Mouse (Mus musculus) cerebellum, adult 9-11 months (tissue): Measurements from ENCODE around the gene Tesk1.
A peak's percentile ranks its signal among the peaks of the same experiment; 100 is the strongest.

Experiments
- DNase-seq: peaks from one replicate; pipeline ENCODE4 v3.0.0; 2022

Gene Tesk1

GRCm38 (mm10) chr4:43441639-43442038 is at the start of gene Tesk1:
Tesk1 (plus strand) TSS chr4:43441939.
- no peak for DNase-seq

DNA sequence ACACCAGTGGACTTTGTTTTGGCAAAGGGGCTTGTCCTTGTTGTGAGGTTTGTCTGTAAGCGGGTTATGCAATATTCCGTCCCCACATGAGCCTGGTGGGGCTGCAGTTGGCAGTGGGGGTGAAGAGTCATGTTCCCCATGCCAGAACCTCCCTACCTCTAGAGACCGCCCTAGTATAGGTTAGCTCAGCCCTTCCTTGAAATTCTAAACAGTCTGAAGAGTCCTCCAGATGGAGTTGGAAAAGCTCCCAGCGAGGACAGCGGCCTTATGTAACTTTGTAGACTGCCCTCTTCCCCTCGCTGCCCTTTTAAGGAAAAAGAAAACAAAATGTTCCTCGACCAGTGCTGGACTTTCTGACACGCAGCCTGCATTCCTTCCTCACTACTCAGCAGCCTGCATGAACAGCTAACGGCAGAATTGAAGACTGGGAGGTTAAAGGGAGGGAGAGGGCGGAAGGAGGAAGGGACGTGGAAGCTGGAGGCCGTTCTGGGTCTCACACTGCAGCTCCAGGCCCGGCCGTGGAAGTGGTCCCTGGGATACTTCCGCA is 47.3 kb upstream of the Tesk1 start:
- DNase-seq: peak; percentile 73

GRCm38 (mm10) chr4:43395147-43395546 is 46.6 kb upstream of the Tesk1 start:
- DNase-seq: no peak

GRCm38 (mm10) chr4:43395836-43396235 is 45.9 kb upstream of the Tesk1 start:
- DNase-seq: no peak

GRCm38 (mm10) chr4:43396381-43396780 is 45.4 kb upstream of the Tesk1 start:
- no peak for DNase-seq

GRCm38 (mm10) chr4:43398014-43398413 is 43.7 kb upstream of the Tesk1 start:
- DNase-seq: no peak

DNA sequence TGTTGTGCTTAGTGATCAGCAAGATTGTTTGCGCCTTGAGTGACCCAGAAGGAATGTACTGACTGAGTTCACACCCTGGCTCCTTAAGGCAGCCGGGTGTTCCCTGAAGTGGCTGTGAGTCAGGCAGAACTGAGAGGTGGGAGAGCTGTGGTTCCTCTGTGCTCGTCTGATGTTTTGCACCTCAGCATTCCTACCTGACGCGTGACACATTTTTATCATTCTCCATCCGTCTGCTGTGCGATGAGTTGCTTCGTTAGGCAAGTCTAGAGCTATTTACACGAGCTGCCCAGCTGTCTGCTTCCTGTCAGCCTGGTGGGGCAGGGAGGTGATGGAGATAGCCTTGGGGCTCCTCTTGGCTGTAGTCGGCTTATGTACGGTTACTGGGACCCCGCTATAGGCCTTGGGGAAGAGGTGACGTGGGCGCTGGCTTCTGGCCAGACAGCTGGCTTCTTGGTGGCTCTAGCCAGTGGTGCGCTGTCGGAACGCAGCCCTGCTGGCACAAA is 42.9 kb upstream of the Tesk1 start:
- peak; percentile 52 for DNase-seq

- DNase-seq: no peak
Observed at GRCm38 (mm10) chr4:43399391-43400131, 42.2 kb upstream of the Tesk1 start.

GRCm38 (mm10) chr4:43400976-43401375 is 40.8 kb upstream of the Tesk1 start:
- DNase-seq: no peak

GRCm38 (mm10) chr4:43401486-43401885 is 40.3 kb upstream of the Tesk1 start:
- no peak for DNase-seq

DNA sequence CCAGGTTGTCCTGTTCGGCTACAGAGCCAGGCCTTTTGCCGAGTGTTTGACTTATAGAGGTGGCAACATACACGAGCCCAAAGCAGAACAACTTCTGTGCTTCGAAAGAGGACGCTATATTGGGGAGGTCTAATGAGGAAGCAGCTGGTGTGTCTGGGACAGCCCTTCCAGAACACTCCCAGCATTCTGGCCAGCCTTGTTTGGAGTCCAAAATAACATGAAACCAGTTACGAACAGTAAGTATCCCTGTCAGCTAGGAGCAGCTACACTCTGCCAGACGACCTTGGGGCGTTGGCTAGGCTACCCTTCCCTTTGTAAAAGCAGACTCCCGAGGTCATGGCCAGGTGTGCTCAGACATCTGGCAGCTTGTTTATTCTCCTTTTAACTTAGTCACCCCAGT is 39.5 kb upstream of the Tesk1 start:
- DNase-seq: no peak

- DNase-seq: no peak
Observed at GRCm38 (mm10) chr4:43404697-43405096, 37.0 kb upstream of the Tesk1 start.

- peak; percentile 72 for DNase-seq
Observed at GRCm38 (mm10) chr4:43406162-43406971, 35.4 kb upstream of the Tesk1 start.

- no peak for DNase-seq
Observed at GRCm38 (mm10) chr4:43407071-43407920, 34.4 kb upstream of the Tesk1 start.

DNA sequence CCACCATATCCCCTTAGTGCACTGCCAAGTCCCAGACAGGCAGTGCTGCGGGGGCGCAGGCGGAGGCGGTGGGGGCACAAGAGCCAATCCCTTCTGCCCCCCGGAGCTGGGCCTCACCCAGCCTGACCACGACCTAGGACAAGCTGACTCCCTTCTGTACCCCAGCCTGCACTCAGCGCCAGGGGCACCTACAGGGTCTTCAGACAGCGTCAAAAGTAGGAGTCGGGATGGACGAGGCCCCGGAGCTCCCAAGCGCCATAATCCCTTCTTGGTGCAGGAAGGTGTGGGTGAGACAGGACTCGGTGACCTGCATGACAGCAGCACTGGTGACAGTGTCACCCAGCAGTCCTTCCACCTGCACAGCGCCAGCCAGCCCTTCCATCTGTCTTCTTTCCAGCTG is 27.0 kb upstream of the Tesk1 start:
- DNase-seq: no peak

DNA sequence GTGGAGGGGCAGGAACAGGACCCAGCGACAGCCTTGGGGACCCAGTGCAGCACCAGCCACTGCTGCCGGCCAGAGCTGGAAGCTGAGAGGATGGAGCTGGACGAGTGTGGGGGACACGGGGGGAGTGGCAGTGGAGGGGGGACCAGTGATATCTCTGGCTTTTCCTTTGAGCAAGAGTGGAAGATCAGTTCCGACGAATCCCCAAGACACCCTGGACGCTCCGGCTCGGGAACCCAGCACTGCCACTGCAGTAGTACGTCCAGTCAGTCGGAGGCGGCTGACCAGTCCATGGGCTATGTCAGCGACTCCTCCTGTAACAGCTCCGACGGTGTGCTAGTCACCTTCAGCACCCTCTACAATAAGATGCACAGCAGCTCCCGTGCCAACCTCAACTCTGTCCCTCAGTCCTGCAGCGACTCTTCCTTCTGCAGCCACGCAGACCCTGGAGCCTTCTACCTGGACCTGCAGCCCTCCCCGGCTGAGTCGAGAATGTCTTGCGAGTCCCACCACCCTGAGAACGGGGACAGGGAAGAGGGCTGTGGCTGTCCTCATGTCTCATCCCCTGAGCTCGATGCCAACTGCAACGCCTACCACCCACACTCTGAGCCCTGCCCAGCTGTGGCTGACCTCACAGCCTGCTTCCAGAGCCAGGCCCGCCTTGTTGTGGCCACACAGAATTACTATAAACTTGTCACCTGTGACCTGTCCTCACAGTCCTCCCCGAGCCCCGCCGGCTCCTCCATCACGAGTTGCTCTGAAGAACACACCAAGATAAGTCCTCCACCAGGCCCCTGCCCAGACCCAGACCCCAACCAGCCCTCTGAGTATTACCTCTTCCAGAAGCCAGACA is 26.3 kb upstream of the Tesk1 start:
- DNase-seq: no peak

DNA sequence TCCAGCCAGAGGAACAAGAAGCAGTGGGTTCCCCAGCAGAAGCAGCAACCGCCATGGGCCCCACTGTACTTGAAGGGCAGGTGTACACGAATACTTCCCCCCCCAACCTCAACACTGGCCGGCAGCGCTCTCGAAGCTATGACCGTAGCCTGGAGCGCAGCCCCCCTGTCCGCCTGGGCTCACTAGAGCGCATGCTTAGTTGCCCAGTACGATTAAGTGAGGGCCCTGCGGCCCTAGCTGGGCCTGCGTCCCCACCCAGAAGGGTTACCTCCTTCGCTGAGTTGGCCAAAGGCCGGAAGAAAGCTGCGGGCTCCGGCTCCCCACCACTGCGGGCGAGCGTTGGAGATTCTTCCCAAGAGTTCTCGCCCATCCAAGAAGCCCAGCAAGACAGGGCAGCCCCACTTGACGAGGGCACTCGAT is 25.7 kb upstream of the Tesk1 start:
- DNase-seq: no peak

GRCm38 (mm10) chr4:43417269-43418062 is 24.3 kb upstream of the Tesk1 start:
- DNase-seq: no peak

DNA sequence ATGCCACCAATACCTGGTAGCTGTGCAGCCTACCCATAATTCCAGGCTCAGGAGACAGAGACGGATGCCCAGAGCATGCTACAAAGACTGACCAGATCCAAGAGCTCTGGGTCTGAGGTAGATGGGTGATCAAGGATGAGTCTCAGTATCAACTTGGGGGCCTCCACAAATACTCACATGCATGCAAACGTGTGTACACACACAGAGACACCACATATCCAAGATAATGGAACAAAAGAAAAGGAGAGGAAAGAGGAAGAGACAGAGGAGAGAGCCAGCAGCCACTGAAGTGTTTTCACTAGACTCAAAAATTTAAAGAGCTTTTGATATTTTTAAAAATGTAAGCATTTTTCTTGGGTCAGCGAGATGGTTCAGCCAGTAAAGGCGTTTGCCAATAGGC is 23.3 kb upstream of the Tesk1 start:
- DNase-seq: no peak

DNA sequence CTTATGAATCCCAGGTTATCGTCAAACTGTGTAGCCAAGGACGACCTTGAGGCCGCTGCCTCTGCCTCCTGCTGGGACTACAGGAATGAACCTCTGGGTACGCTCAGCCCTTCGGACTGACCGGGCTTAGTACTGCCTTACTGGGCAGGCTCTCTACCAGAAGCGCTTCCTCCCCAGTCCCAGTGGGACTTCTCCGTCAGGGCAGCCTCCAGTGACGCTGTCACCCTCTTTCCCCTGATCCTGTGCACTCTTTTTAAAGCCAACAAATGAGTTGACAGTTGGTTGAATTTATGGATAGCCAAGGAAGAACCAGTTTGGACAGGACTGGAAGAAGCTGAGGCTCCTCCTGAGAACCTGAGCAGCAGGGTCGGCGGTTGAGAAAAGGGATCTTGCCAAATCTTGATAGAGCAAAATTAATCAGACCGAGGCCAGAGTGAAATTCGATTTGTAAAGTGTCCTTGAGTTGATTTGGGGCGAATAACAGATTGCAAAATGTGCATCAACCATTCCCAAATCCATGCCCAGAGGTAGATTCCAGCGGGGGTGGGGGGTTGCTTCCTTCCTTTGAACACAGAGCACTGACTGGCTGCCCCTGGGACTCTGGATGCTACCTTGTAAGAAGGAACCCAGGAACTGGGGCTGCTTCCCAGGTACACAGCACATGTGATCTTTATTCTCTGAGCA is 22.6 kb upstream of the Tesk1 start:
- no peak for DNase-seq
